Mouse (Mus musculus) layer of hippocampus, adult 9-10 months (tissue): ENCODE data around the gene Cpeb3.

ENCODE experiments used
- DNase-seq: peaks from one replicate; pipeline ENCODE4 v3.0.0; 2022; ENCODE audit warnings: low spot score

The Cpeb3 gene

GRCm38 (mm10) chr19:37026408-37026807 is 182.0 kb downstream of the Cpeb3 start:
- no peak for DNase-seq

- DNase-seq = no peak
Measured at GRCm38 (mm10) chr19:37025839-37026319, 182.5 kb downstream of the Cpeb3 start.

GRCm38 (mm10) chr19:37022146-37022545 is 186.3 kb downstream of the Cpeb3 start:
- no peak for DNase-seq

GRCm38 (mm10) chr19:37020951-37021350 is 187.4 kb downstream of the Cpeb3 start:
- no peak for DNase-seq

- no peak for DNase-seq
Measured at GRCm38 (mm10) chr19:37020531-37020930, 187.9 kb downstream of the Cpeb3 start.

GRCm38 (mm10) chr19:37018931-37019330 is 189.5 kb downstream of the Cpeb3 start:
- DNase-seq = no peak

- no peak for DNase-seq
Measured at GRCm38 (mm10) chr19:37018411-37018810, 190.0 kb downstream of the Cpeb3 start.

- DNase-seq = no peak
Measured at GRCm38 (mm10) chr19:37016890-37017289, 191.5 kb downstream of the Cpeb3 start.

- no peak for DNase-seq
Measured at GRCm38 (mm10) chr19:37014173-37014939, 194.0 kb downstream of the Cpeb3 start.

GRCm38 (mm10) chr19:37013461-37013860 is 194.9 kb downstream of the Cpeb3 start:
- DNase-seq = no peak

GRCm38 (mm10) chr19:37009878-37010281 is 198.5 kb downstream of the Cpeb3 start:
- DNase-seq = no peak

GRCm38 (mm10) chr19:37004557-37004956 is 203.8 kb downstream of the Cpeb3 start:
- no peak for DNase-seq
